Mouse (Mus musculus): ENCODE measurements around the gene Olfr902. TPM values are rescaled to one million over a fixed set of nuclear protein-coding genes. Genes with fewer than 3 reads are reported as not detected.
"Not testable (repeated sequence)": the region's sequence is repeated elsewhere in the genome, so short reads cannot be mapped to it uniquely, and the experiment has no call there.

Gene Olfr902
- not detected in 2 replicates for polyA plus RNA-seq (2016; fragmentation: Nextera tagmentation; extraction: Ambion mirVana)

GRCm38 (mm10) chr9:38447352-38447751 lies at the start of gene Olfr902:
Olfr902 (plus strand) TSS chr9:38447652.
- Histone ChIP-seq H3K9ac (no peak within 1 kb of the TSS), H3K27me3 (replicated peaks) (no peaks in the 10 kb centered on the region), H3K4me2 (no peak within 1 kb of the TSS), H3K4me3 (no peak within 1 kb of the TSS), H3K27ac (no peak within 1 kb of the TSS), H3K9me3 (replicated peaks) (no peaks in the 10 kb centered on the region), H3K36me3 (no peaks in the 10 kb centered on the region), H3K4me1 (no peaks in the 10 kb centered on the region)
- WGBS (ENCODE audit: insufficient replicate concordance) = 79% methylated on average over 5 of the region's 5 CpGs
- no peak for ATAC-seq

- H3K36me3 ChIP-seq = no peaks in the 10 kb centered on the region
- H3K4me3 ChIP-seq = no peak within 1 kb of the TSS
- no peak for ATAC-seq
- H3K27ac ChIP-seq = no peak within 1 kb of the TSS
- no peak within 1 kb of the TSS for H3K4me2 ChIP-seq
- H3K4me1 ChIP-seq = no peaks in the 10 kb centered on the region
- no peaks in the 10 kb centered on the region for H3K9me3 ChIP-seq (replicated peaks)
- no peaks in the 10 kb centered on the region for H3K27me3 ChIP-seq (replicated peaks)
- WGBS (ENCODE audit: insufficient replicate concordance) = 61% methylated on average over 1 of the region's 1 CpGs
- H3K9ac ChIP-seq = no peak within 1 kb of the TSS
Measured at GRCm38 (mm10) chr9:38401398-38401797, 46.1 kb upstream of the Olfr902 start, which contains the start of gene Olfr147. Olfr147 (plus strand) TSS chr9:38401698.

GRCm38 (mm10) chr9:38407502-38407901 lies 40.0 kb upstream of the Olfr902 start:
- not testable (repeated sequence) for ATAC-seq
- 68% methylated on average over 3 of the region's 3 CpGs for WGBS (ENCODE audit: insufficient replicate concordance)

GRCm38 (mm10) chr9:38413502-38413901 lies 34.0 kb upstream of the Olfr902 start:
- not testable (repeated sequence) for H3K9me3 ChIP-seq (replicated peaks); H3K9ac ChIP-seq; H3K4me3 ChIP-seq; H3K36me3 ChIP-seq; H3K4me1 ChIP-seq; H3K4me2 ChIP-seq; ATAC-seq; H3K27me3 ChIP-seq (replicated peaks); H3K27ac ChIP-seq
- WGBS (ENCODE audit: insufficient replicate concordance) = 82% methylated on average over 14 of the region's 14 CpGs

More at GRCm38 (mm10) chr9:38407502-38407901, 40.0 kb upstream of the Olfr902 start:
- not testable (repeated sequence) for H3K27me3 ChIP-seq (replicated peaks); H3K27ac ChIP-seq; H3K9me3 ChIP-seq (replicated peaks); H3K9ac ChIP-seq; H3K36me3 ChIP-seq; H3K4me1 ChIP-seq; H3K4me2 ChIP-seq; H3K4me3 ChIP-seq

- no peak overlapping the region for H3K4me2 ChIP-seq
- no peak overlapping the region for H3K4me3 ChIP-seq
- ATAC-seq = no peak
- no peaks in the 10 kb centered on the region for H3K4me1 ChIP-seq
- no peaks in the 10 kb centered on the region for H3K27me3 ChIP-seq (replicated peaks)
- no peaks in the 10 kb centered on the region for H3K36me3 ChIP-seq
- H3K9me3 ChIP-seq (replicated peaks) = no peaks in the 10 kb centered on the region
- no peak overlapping the region for H3K27ac ChIP-seq
- no peak overlapping the region for H3K9ac ChIP-seq
Measured at GRCm38 (mm10) chr9:38423801-38424200, 23.7 kb upstream of the Olfr902 start.

GRCm38 (mm10) chr9:38427026-38427425 lies 20.4 kb upstream of the Olfr902 start:
- no peak overlapping the region for H3K4me2 ChIP-seq
- H3K9ac ChIP-seq = no peak overlapping the region
- H3K4me1 ChIP-seq = no peaks in the 10 kb centered on the region
- no peaks in the 10 kb centered on the region for H3K27me3 ChIP-seq (replicated peaks)
- no peaks in the 10 kb centered on the region for H3K9me3 ChIP-seq (replicated peaks)
- no peak overlapping the region for H3K27ac ChIP-seq
- H3K4me3 ChIP-seq = no peak overlapping the region
- no peak for ATAC-seq
- no peaks in the 10 kb centered on the region for H3K36me3 ChIP-seq
- WGBS (ENCODE audit: insufficient replicate concordance) = 30% methylated on average over 1 of the region's 1 CpGs

GRCm38 (mm10) chr9:38429155-38429554 lies 18.3 kb upstream of the Olfr902 start, which contains the start of gene Olfr901:
Olfr901 (plus strand) TSS chr9:38429455.
- no peak within 1 kb of the TSS for H3K27ac ChIP-seq
- no peak for ATAC-seq
- H3K9me3 ChIP-seq (replicated peaks) = no peaks in the 10 kb centered on the region
- H3K4me3 ChIP-seq = no peak within 1 kb of the TSS
- no peaks in the 10 kb centered on the region for H3K4me1 ChIP-seq
- no peaks in the 10 kb centered on the region for H3K27me3 ChIP-seq (replicated peaks)
- H3K4me2 ChIP-seq = no peak within 1 kb of the TSS
- no peaks in the 10 kb centered on the region for H3K36me3 ChIP-seq
- 51% methylated on average over 1 of the region's 1 CpGs for WGBS (ENCODE audit: insufficient replicate concordance)
- H3K9ac ChIP-seq = no peak within 1 kb of the TSS

- no peak within 1 kb of the TSS for H3K27ac ChIP-seq
- no peak within 1 kb of the TSS for H3K4me3 ChIP-seq
- no peaks in the 10 kb centered on the region for H3K27me3 ChIP-seq (replicated peaks)
- H3K9me3 ChIP-seq (replicated peaks) = no peaks in the 10 kb centered on the region
- no peak within 1 kb of the TSS for H3K9ac ChIP-seq
- H3K36me3 ChIP-seq = no peaks in the 10 kb centered on the region
- H3K4me2 ChIP-seq = no peak within 1 kb of the TSS
- no peaks in the 10 kb centered on the region for H3K4me1 ChIP-seq
- no peak for ATAC-seq
Measured at GRCm38 (mm10) chr9:38462844-38463243, 15.4 kb downstream of the Olfr902 start, which contains the start of gene Olfr904. Olfr904 (plus strand) TSS chr9:38463144.

GRCm38 (mm10) chr9:38470807-38471206 lies 23.4 kb downstream of the Olfr902 start, which contains the start of gene Olfr905:
Olfr905 (plus strand) TSS chr9:38471107.
- H3K4me2 ChIP-seq = no peak within 1 kb of the TSS
- no peak for ATAC-seq
- no peaks in the 10 kb centered on the region for H3K4me1 ChIP-seq
- no peaks in the 10 kb centered on the region for H3K9me3 ChIP-seq (replicated peaks)
- H3K36me3 ChIP-seq = no peaks in the 10 kb centered on the region
- no peak within 1 kb of the TSS for H3K27ac ChIP-seq
- no peak within 1 kb of the TSS for H3K4me3 ChIP-seq
- no peak within 1 kb of the TSS for H3K9ac ChIP-seq
- H3K27me3 ChIP-seq (replicated peaks) = no peaks in the 10 kb centered on the region

GRCm38 (mm10) chr9:38486785-38487184 lies 39.3 kb downstream of the Olfr902 start, which contains the start of gene Olfr906:
Olfr906 (plus strand) TSS chr9:38487085.
- Histone ChIP-seq H3K4me1 (no peaks in the 10 kb centered on the region), H3K9ac (no peak within 1 kb of the TSS), H3K27me3 (replicated peaks) (no peaks in the 10 kb centered on the region), H3K27ac (no peak within 1 kb of the TSS), H3K4me2 (no peak within 1 kb of the TSS), H3K4me3 (no peak within 1 kb of the TSS), H3K36me3 (no peaks in the 10 kb centered on the region), H3K9me3 (replicated peaks) (no peaks in the 10 kb centered on the region)
- 56% methylated on average over 3 of the region's 3 CpGs for WGBS (ENCODE audit: insufficient replicate concordance)
- no peak for ATAC-seq

GRCm38 (mm10) chr9:38495501-38495900 lies 48.0 kb downstream of the Olfr902 start, which contains the start of gene Olfr907:
Olfr907 (plus strand) TSS chr9:38495801.
- Histone ChIP-seq H3K4me1 (no peaks in the 10 kb centered on the region), H3K27me3 (replicated peaks) (no peaks in the 10 kb centered on the region), H3K9me3 (replicated peaks) (no peaks in the 10 kb centered on the region), H3K36me3 (no peaks in the 10 kb centered on the region), H3K27ac (no peak within 1 kb of the TSS), H3K4me3 (no peak within 1 kb of the TSS), H3K9ac (no peak within 1 kb of the TSS), H3K4me2 (no peak within 1 kb of the TSS)
- no peak for ATAC-seq
- WGBS (ENCODE audit: insufficient replicate concordance) = 60% methylated on average over 2 of the region's 2 CpGs

Measured in liver, embryonic 12.5 days (tissue).